Mouse (Mus musculus) kidney, adult 2 months (tissue): ENCODE results near the gene Lrrc23. TPM values are rescaled to one million over a fixed set of nuclear protein-coding genes. Genes with fewer than 3 reads are reported as not detected.
"Not testable (repeated sequence)": the region's sequence is repeated elsewhere in the genome, so short reads cannot be mapped to it uniquely, and the experiment has no call there.

Experiments used
- DNase-seq: peaks from one replicate; pipeline ENCODE4 v3.0.0; 2021
- H3K27ac ChIP-seq: fragments of 200-500 bp; 2 replicates; pipeline ENCODE4 v1.5.1; 2012; ENCODE audit warnings: low read depth, low read length, control low read depth, inconsistent platforms; ENCODE audit not compliant: insufficient read depth
- H3K27me3 ChIP-seq: fragments of 200-500 bp; replicated peaks from 2 replicates; pipeline ENCODE4 v1.6.1; 2012; ENCODE audit warnings: mild to moderate bottlenecking, moderate library complexity, low read length, inconsistent platforms; ENCODE audit not compliant: control insufficient read depth, insufficient read depth
- H3K36me3 ChIP-seq: fragments of 200-500 bp; 2 replicates; pipeline ENCODE4 v1.6.1; 2012; ENCODE audit warnings: mild to moderate bottlenecking, moderate library complexity, low read length, inconsistent platforms; ENCODE audit not compliant: control insufficient read depth, insufficient read depth
- H3K4me1 ChIP-seq: fragments of 200-500 bp; 2 replicates; pipeline ENCODE4 v1.6.1; 2011; ENCODE audit warnings: low read length; ENCODE audit not compliant: control insufficient read depth, insufficient read depth
- H3K4me3 ChIP-seq: fragments of 200-500 bp; 2 replicates; pipeline ENCODE4 v1.5.1; 2011; ENCODE audit warnings: mild to moderate bottlenecking, low read depth, low read length, control low read depth; ENCODE audit not compliant: insufficient read depth
- CTCF ChIP-seq: fragments of 200-500 bp; conservative IDR thresholded peaks from 2 replicates; pipeline ENCODE4 v1.5.1; 2011; ENCODE audit warnings: low read depth, mild to moderate bottlenecking, control low read depth, low read length, moderate library complexity, mixed read lengths; ENCODE audit not compliant: insufficient read depth, insufficient read length
- POLR2A ChIP-seq: fragments of 200-500 bp; IDR thresholded peaks from one replicate; pipeline ENCODE4 v1.6.1; 2011; ENCODE audit warnings: low read depth, low read length, control low read depth
- WGBS: fragments of 180-500 bp; shearing (Covaris S2); methylation state at CpG from one replicate; pipeline ENCODE4 v1.1.7; 2018; 5-methylcytosine and 5-hydroxymethylcytosine counted together
- polyA plus RNA-seq: library from polyadenylated mRNA; depleted of rRNA; stranded (reverse); fragments of >200 nt; gene quantifications from 2 replicates; pipeline ENCODE4 v1.2.3, GENCODE M21; 2012

The Lrrc23 gene
- polyA plus RNA-seq, 1 experiment, result 0.66 TPM

DNA sequence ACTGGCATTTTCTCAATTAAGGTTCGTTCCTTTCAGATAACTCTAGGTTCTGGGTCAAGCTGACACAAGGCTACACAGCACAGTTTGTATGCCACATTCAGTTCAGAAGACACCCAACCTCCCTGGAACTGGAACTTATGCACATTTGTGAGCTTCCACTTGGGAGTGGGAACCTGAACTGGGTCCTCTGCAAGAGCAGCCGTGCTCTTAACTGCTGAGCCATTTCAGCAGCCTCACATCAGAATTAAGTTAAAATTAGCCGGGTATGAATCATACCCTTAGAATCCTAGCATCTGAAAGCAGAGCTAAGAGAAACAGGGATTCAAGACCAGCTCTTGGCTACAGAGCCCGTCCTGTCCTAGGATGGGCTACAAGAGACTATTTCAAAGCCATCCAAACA is 27.8 kb upstream of the Lrrc23 start:
- no peaks in the 10 kb centered on the region for H3K27me3 ChIP-seq
- WGBS, result 81% methylated on average over 4 of the region's 4 CpGs
- H3K27ac ChIP-seq, result peak overlapping the region; percentile 94; the same call in 1 of the 2 replicates
- peaks cover 4% of the 10 kb centered on the region for H3K36me3 ChIP-seq
- H3K4me1 ChIP-seq, result peaks cover 32% of the 10 kb centered on the region; the same call in 1 of the 2 replicates
- no peak overlapping the region for H3K4me3 ChIP-seq
- TF ChIP-seq CTCF (no peak), POLR2A (no peak)
- no peak for DNase-seq

DNA sequence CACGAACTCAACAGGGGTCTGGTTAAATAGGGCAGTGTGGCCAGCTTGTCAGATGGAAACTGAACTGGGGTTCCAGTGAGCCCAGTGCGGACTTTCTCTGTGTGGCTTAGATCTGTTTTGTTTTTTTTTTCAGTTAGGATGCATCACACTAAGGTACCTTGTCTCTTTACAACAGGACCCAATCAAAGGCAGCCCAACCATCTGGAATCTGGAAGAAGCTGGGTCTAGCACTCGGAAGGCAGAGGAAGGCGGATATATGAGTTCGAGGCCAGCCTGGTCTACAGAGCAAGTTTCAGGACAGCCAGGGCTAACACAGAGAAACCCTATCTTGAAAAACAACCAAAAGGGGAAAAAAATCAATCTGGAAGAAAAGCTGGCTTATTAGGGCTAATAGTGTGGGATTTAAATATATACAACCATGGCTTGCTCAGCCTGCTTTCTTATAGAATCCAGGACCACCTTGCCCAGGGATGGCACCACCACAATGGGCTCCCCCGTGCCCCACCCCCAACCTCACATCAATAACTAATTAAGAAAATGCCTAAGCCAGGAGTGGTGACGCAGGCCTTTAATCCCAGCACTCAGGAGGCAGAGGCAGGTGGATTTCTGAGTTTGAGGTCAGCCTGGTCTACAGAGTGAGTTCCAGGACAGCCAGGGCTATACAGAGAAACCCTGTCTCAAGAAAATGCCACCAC is 27.1 kb upstream of the Lrrc23 start:
- TF ChIP-seq POLR2A (no peak), CTCF (no peak)
- Histone ChIP-seq H3K4me1 (peaks cover 26% of the 10 kb centered on the region; the same call in 1 of the 2 replicates), H3K27me3 (no peaks in the 10 kb centered on the region), H3K36me3 (no peaks in the 10 kb centered on the region), H3K27ac (peak overlapping the region; percentile 70), H3K4me3 (0 out of 2 replicates have a peak overlapping the region, but pooled peaks have one; percentile 2)
- no peak for DNase-seq
- 78% methylated on average over 7 of the region's 7 CpGs for WGBS

DNA sequence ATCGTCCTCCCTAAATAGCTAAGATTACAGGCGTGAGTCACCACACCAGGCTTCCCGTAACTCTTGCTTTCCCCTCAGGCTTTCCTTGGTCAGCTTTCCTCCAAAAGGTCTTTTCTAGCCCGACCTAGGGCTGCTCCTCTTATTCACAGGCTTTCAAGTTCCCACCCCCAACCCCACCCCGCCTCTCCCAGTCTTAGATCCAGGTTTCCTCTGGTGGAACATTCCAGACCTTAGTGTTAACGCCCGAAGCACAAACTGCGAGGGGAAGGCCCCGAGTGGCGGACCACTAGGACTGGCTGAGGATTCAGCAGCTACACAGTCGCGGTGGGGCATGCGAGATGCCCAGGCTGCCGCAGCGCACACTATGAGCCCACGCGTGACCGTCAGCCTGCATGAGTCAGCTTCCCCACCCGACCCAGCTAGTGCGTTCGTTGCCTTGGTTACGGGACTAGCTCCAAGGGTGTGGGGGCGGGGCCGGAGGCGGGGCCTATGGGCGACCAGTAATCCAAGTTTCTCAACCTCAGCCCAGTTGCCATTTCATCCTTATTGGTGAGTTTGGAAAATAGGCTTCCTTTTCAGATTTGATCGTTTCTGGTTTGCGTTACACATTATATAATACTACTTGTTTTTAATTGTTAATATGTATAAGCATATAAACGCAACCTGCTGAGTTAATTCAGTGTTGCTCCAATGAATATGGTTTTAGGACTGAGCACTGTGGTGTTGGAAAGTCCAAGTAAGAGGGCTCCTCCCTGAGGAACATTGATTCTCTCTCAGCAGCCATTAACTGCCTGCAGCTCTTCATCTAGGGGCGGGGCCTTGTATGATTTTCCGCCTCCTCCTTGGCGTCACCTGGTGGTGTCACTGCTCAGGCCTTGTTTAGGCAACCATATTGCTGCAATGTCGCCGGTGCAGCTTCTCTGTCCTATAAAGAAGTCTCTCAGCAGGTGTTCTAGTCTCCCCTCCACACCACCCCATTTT is 26.1 kb upstream of the Lrrc23 start:
- Histone ChIP-seq H3K4me1 (peaks cover 26% of the 10 kb centered on the region; the same call in 1 of the 2 replicates), H3K27me3 (no peaks in the 10 kb centered on the region), H3K4me3 (peak overlapping the region; percentile 71), H3K27ac (peak overlapping the region; percentile 89), H3K36me3 (no peaks in the 10 kb centered on the region)
- TF ChIP-seq POLR2A, result peak; percentile 81
- TF ChIP-seq CTCF, result peak; percentile 40
- DNase-seq, result peak; percentile 98
- WGBS, result under 1% methylated on average over 34 of the region's 34 CpGs

GRCm38 (mm10) chr6:124804341-124804740 is 24.8 kb upstream of the Lrrc23 start:
- H3K4me3 ChIP-seq, result no peak overlapping the region
- WGBS, result 84% methylated on average over 3 of the region's 3 CpGs
- no peaks in the 10 kb centered on the region for H3K36me3 ChIP-seq
- peaks cover 23% of the 10 kb centered on the region; the same call in 1 of the 2 replicates for H3K4me1 ChIP-seq
- H3K27ac ChIP-seq, result no peak overlapping the region
- TF ChIP-seq CTCF (no peak), POLR2A (no peak)
- no peak for DNase-seq
- no peaks in the 10 kb centered on the region for H3K27me3 ChIP-seq

- 97% methylated on average over 4 of the region's 4 CpGs for WGBS
- H3K27me3 ChIP-seq, H3K27ac ChIP-seq: not testable (repeated sequence)
Observed at GRCm38 (mm10) chr6:124803691-124804090, 24.2 kb upstream of the Lrrc23 start.

GRCm38 (mm10) chr6:124803061-124803460 is 23.5 kb upstream of the Lrrc23 start:
- H3K4me1 ChIP-seq, result peaks cover 21% of the 10 kb centered on the region; the same call in 1 of the 2 replicates
- DNase-seq, result no peak
- H3K27ac ChIP-seq, result no peak overlapping the region
- TF ChIP-seq CTCF (no peak), POLR2A (no peak)
- no peak overlapping the region for H3K4me3 ChIP-seq
- H3K27me3 ChIP-seq, result no peaks in the 10 kb centered on the region
- WGBS, result 75% methylated on average over 3 of the region's 3 CpGs
- no peaks in the 10 kb centered on the region for H3K36me3 ChIP-seq

More at GRCm38 (mm10) chr6:124803691-124804090, 24.2 kb upstream of the Lrrc23 start:
- H3K4me1 ChIP-seq, result peaks cover 23% of the 10 kb centered on the region; the same call in 1 of the 2 replicates
- H3K4me3 ChIP-seq, H3K36me3 ChIP-seq, DNase-seq: not testable (repeated sequence)

DNA sequence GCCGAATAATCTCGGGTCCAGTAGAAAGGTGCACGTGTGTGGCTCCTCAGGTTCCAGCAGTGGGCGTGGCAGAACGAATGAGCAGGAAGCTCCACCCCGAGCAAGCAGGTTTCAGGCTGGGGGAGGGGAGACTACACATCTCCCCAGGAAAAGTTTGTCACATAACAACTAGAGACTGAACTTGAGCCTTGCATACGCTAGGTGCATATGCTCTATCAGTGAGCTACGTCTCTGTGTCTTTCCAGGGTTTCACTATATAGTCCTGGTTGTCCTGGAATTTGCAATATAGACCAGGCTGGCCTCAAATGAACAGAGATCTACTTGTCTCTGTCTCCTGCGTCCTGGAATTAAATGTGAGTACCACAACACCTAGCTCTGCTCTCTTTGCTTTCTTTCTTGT is 22.9 kb upstream of the Lrrc23 start:
- H3K27me3 ChIP-seq, H3K4me3 ChIP-seq, DNase-seq, H3K36me3 ChIP-seq: not testable (repeated sequence)
- 15% methylated on average over 6 of the region's 9 CpGs for WGBS
- Histone ChIP-seq H3K27ac (peak overlapping the region; percentile 41; the same call in 1 of the 2 replicates), H3K4me1 (peaks cover 14% of the 10 kb centered on the region; the same call in 1 of the 2 replicates)
